Mouse (Mus musculus) bone marrow macrophage, adult 2 months (primary cell): ENCODE results near the gene Npc1l1.

Source experiments
- CTCF ChIP-seq: IDR thresholded peaks from 2 replicates; pipeline ENCODE4 v1.5.1; 2012; ENCODE audit warnings: low read depth, mild to moderate bottlenecking, low read length, moderate library complexity
- POLR2A ChIP-seq: IDR thresholded peaks from 2 replicates; pipeline ENCODE4 v1.6.1; 2012; ENCODE audit warnings: mild to moderate bottlenecking, low read depth, low read length, borderline replicate concordance

GRCm38 (mm10) chr11:6199410-6200086, 30.4 kb downstream of the Npc1l1 start, which contains the start of gene A730071L15Rik:
- TF ChIP-seq POLR2A (no peak), CTCF (no peak)
